Mouse (Mus musculus): Measurements from ENCODE around the gene Galnt18. TPM values are rescaled to one million over a fixed set of nuclear protein-coding genes. Genes with fewer than 3 reads are reported as not detected.

Galnt18 gene
- total RNA-seq, 1 experiment from 2014 or later = not detected

DNA sequence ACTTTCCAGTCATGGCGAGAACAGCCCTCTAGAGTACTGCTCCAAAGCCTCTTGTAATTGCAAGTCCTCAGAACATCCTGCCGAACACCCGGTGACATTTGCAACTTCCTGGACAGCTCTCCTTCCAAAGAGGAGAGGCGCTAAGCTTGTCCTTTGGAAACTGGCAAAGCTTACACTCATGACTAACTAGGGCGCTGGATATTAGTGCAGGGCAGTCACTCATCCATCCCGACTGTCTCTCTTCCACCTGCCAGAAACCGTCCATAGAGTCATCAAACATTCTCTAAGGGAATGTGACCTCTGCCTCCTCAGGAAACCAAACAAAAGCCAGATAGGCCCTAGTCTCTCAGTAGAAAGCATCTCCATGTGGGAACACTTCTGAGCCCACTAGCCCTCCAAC is 3.6 kb downstream of the Galnt18 start:
- ATAC-seq (replicated peaks; ENCODE audit: low read depth, poor library complexity, severe bottlenecking) = no peak

DNA sequence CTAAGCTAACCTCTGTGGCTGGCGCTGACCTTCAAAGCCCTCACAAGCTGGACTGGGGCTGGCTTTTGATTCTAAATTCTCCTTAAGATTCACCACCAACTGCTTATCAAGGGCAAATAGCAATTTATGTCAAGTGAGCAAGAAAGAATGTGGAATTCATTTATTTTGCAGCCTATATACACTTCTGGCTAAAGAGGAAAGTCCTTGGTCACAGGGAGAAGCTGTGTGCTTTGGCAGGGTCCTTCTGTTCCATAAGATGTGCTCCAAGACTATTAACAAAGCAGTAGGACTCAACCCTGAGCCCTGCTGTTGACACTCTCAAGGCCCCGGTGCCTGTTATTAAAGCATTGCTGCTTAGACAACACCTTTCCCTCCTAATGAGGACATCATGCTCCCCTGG is 7.4 kb downstream of the Galnt18 start:
- no peak for ATAC-seq (replicated peaks; ENCODE audit: low read depth, poor library complexity, severe bottlenecking)

DNA sequence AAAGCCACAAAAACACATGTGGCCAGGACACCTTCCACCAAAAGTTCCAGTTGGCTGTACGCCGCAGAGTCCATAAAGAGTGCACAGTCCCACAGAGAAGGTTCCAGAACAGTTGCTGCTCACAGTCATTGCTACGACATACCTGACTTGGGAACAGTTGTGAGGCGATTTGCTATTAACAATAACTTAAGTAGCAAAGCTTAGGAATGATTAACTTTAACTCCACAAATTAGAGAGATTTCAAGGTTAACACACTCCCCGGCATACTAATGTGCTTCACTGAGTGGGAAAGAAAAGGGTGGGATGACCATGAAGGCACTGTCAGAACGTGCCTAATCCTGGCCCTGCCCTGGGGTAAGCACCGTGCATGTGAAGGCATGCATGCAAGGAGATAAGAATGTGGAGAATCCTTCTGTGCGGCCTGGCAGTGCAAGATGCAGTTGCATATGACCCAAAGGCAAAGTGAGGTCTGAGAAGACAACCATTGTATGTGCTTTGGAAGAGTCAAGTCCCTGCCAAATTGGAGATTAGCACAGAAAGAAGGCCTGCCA is 8.5 kb downstream of the Galnt18 start:
- no peak for ATAC-seq (replicated peaks; ENCODE audit: low read depth, poor library complexity, severe bottlenecking)

DNA sequence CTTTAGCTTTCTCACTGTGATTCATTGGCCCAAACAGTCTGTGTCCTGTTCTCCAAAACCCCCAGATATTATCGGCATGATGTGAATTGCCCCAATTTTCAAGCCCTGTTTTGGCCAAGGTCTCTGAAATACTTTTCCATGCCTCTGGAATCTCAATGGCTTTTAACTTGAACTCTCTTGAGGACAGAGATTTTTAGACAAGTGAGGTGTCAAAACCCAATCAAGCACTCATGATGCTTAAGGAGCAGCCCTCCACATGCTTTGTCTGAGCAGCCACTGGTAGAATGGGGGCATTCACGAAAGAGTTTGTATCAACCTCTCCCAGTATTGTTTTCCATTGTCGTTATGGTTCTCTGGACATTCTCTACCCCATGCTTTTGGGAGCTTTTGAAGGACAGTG is 9.2 kb downstream of the Galnt18 start:
- ATAC-seq (replicated peaks; ENCODE audit: low read depth, poor library complexity, severe bottlenecking) = no peak

DNA sequence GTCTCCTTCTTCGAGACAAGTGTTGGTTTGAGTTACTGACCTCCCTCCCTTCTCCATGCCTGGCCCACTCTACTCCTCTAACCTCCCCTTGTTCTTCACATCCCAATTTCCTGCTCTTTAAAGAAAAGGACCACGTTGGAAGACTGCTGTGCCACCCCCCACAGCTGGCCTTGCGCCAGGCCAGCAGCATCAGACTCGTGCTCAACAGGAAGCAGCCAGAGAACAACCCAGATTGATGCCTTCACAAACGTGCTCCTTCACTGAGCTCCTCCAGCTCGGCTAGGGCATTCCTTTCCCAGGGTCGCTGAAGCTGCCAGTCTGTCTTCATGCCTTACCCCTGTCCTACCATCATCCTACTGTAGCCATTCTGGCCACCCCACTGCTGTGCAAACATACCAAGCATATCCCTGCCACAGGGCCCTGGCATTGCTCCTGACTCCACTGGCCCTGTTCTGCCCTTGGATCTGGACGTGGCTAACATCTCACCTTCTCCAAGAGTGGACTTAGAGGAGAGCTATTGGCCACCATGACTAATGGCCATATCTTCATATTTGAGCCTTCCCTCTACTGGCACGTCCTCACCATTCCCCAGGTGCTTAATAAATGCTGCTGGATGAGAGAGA is 13.5 kb downstream of the Galnt18 start:
- no peak for ATAC-seq (replicated peaks; ENCODE audit: low read depth, poor library complexity, severe bottlenecking)

DNA sequence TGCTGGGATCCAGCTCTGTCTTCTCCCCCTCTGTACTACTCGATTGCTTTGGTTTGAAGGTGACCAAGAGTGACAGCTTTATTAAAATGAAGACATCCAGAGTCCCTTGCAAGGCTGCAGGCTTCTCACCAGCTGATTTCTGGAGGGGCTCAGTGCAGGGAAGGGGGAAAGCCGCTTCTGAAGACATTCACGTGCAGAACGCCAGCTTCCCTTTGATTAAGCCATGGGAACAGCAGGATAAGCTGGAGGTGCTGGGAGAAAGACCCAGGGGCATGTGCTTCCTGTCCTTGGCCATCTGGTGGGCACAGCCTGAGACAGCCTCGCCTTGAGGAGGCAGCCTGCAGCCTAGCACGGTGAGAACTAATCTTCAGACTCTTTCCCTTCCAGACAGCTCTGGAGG is 17.0 kb downstream of the Galnt18 start:
- no peak for ATAC-seq (replicated peaks; ENCODE audit: low read depth, poor library complexity, severe bottlenecking)

DNA sequence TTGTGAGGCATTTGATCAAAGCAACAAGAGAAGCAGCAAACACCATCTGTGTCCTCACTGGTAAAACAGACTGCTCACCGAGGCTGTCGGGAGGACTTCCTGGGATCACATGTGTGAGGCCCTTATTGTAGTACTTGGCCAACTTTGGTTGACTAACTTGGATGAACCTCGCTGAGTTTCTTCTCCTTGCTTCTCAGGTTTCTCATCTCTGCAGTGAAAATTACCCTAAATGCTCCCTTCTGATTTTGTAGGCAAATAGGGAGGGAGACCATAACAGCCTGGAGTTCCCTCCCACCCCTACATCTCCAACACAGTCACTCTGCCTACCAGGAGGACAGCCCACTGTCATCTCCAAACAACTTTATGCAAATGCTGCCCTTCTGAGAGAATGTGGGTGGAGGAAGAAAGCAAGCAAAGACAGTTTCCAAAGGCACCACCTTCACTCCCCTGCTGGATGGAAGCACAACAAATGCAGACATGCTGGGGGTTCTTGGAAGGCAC is 31.2 kb downstream of the Galnt18 start:
- ATAC-seq (replicated peaks; ENCODE audit: low read depth, poor library complexity, severe bottlenecking) = no peak

DNA sequence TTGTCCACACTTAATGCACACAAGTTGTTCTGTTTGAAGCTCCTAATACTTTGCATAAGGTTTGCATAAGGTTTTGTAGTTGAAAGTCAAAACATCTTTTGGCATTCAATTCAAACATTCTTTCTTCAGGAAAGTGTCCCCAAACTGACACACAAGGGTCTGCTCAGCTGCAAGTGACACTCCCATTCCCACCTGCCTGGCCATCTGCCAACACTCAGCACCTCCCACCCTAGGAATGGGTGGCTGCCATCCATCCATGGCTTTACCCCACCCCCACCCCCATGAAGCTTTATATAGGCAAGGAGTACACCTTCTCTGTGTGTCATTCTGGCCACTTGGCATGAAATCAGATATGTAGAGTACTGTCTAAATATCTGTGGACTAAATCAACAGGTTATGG is 35.0 kb downstream of the Galnt18 start:
- no peak for ATAC-seq (replicated peaks; ENCODE audit: low read depth, poor library complexity, severe bottlenecking)

DNA sequence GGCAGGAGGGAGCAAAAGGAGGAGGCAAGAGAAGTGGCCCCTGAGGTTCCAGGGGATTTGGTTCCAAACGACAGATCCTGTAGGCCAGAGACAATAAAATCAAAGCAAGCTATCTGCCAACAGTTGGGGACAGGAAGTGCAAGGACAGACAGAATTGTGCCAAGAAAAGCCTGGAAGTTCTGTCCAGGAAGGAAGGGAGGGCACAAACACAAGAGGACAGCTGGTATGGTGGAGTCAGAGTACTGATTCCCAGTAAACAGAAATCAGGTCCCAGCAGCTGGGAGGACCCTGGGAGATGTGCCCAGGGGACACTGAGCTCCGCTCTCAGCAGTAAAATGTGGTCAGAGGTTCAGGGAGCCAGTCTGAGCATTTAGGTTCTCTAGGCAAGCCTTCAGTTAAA is 38.2 kb downstream of the Galnt18 start:
- ATAC-seq (replicated peaks; ENCODE audit: low read depth, poor library complexity, severe bottlenecking) = no peak

DNA sequence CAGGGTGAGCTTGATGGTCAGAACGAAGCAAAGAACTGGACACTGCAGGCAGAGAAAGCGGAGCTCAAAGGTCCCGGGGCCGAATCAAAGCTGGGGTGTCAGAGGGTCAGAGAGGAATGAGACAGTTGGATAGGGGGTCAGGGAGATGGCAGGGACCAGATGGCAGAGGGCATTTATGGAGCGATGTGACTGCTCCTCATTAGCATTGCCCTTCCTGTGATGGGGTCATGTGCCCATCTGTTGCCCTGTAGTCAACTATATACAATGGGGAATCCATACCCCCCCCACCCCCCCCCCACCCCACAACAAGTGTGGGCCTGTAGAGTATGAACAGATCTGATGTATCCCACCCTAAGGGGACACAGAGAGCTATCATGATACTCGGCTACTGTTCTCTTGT is 39.7 kb downstream of the Galnt18 start:
- no peak for ATAC-seq (replicated peaks; ENCODE audit: low read depth, poor library complexity, severe bottlenecking)

DNA sequence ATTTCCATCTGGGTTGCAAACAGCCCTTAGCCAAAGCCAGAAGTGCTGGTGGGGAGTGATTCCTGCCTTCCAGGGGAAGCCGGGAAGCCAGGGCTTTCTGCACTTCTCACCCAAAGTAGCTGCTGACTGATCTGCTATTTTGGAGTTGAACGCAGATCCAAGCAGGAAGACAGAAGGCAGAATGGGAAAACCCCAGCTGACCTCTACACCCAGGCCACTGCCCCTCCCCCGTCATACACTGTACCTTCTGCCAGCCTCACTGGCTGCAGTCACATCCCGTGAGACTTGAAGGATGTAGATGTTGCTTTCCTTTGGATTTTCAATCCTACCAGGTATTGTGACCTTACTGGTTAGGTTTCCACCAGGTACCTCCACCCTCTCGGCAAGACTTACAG is 40.4 kb downstream of the Galnt18 start:
- ATAC-seq (replicated peaks; ENCODE audit: low read depth, poor library complexity, severe bottlenecking) = no peak

DNA sequence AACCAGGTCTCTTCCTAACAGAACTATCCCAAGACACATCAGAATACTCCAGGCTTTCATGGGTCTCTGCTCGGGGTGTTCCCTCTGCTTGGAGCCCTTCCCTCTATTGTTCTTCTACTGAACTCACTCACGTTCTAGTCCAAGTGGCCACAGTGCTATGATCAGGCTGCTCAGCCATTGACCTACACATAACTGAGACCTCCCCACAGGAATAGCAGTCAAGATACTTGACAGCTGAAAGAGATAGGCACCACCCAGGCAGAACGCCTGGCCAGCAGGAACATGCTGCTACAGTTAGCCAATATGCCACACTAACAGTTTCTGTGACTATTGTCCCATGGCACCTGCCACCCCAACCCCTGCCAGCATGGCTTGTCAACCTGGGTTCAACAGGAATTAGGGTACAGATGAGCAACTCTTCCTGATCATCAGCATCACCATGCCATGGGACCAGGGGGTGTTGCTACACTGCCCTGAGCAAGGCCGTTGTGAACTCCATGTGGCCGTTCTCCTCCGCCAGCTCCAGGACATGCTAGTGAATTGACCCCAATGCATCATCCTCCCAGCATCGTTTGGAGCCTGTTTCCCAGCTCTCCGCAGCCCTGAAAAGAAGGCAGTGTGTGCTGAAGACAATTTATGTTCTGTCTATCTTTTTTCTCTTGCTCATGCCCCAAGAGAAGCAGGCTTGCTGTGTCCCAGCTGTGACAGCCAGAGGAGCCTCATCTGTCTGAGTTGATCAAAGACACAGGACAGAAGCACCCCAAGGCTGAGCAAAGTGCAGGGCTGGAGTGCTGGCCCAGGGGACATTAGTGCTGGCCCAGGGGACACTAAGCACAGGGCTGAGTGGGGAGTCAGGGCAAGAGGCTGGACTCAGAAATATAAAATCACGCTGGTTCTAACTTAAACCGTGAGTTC is 41.1 kb downstream of the Galnt18 start:
- no peak for ATAC-seq (replicated peaks; ENCODE audit: low read depth, poor library complexity, severe bottlenecking)

DNA sequence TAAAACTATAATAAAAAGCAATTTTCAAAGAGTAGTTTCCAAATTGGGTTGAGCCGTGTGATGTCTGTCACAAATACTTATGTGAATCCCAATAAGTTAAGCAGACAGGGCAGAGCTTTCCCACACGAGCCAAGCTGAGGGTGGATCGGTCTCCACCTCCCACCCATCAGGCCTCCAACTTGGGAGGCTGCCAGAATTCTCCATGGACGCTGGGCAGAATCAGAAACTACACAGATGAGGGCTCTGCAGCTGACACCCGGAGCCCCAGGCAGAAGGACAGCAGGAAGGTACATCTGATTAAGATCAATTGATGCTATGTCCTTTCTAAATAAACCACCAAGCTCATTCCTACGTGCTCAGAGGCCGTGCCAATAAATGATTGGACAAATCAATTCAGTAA is 42.4 kb downstream of the Galnt18 start:
- no peak for ATAC-seq (replicated peaks; ENCODE audit: low read depth, poor library complexity, severe bottlenecking)

DNA sequence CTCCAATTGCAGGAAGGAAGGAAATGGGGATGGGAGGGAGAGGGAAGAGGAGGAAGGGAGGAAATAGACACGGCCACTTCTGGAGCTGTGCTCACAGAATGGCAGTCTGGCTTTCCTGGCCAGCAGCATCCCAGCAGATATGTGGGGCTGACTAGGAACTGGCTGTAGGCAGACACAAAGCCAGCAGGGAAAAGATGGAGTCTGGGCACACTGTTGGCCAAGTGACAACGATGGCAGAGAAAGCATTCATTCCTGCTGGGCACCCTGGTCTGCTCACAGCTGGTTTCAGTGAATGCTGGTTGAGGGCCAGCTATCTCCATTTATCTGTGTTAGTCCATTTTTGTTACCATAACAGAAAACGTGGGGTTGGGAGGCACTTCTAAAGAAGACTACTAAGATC is 43.4 kb downstream of the Galnt18 start:
- ATAC-seq (replicated peaks; ENCODE audit: low read depth, poor library complexity, severe bottlenecking) = no peak

DNA sequence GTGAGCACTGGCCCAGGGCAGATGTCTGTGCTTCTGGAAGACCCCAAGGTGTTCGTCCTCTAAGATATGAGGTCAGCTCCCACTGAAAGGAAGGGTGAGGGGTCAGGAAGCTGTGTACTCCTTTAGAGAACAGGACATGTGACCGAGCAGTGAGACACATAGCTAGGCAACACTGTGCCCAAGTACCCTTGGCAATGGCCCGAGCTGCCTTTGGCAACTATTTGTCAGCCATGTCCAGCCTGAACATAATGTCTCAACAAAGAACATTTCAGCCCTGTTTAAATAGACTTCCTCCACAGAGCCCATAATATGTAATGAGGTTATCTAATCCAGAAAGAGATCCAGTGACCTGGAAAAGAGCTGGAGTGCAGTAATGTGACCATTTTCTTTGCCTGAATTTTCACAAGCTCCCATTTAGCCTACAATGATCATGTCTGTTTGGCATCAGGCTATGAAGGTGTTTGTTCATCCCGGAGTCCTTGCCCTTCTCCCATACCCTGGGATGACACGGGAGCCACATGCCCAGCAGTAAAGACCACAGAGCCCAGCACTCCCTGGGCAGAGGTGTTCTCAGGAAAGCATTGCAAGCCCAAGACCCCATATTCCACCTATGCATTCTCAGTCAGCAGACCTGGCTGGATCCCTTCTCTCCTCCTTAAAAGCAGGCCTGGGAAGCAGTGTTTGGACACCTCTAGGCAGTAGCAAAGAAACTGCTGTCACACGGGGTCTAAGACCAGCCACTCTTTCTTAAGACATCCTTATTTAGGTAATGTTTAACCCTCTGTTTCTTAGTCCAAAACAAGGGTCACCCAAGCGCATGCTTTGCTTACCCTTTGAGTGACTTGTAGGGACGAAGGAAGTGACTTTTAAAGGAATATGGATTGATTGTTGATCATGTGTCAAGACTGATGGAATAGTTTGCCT is 49.2 kb downstream of the Galnt18 start:
- ATAC-seq (replicated peaks; ENCODE audit: low read depth, poor library complexity, severe bottlenecking) = no peak

DNA sequence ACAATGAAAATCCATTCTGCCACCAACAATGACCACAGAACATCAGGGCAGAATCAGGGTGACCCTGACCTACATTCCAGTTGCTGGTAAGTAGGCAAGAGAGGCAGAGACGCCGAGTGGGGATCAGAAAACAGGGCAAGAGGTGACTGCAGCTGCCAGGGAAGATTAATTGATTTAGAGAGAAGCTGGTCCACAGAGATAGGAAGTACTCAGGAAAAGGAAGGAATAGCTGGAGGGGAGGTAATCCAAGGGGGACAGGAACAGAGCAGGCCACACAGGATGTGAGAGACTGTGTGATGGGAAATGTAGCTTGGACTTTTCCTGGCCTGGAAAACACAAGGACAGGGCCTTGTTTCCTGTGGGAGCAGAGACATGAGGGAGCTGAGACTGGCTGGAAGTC is 52.8 kb downstream of the Galnt18 start:
- ATAC-seq (replicated peaks; ENCODE audit: low read depth, poor library complexity, severe bottlenecking) = no peak

DNA sequence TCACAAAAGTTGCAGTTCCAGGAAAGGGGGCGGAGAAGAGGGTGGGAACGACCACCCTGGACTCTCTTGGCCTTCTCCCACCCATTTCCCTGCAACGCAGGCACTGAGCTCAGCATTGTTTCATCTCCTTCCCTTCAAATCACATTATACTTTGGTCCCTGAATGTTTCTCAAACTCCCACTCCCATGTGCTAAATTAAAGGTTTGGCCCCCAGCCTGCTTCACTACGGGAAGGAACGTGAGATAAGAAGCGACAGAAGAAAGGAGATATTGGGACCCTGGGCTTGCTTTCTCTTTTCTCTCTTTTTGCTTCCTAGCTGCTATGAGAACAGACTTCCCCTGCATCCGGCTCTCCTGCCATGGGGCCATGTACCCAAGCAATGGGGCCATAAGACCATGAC is 55.0 kb downstream of the Galnt18 start:
- no peak for ATAC-seq (replicated peaks; ENCODE audit: low read depth, poor library complexity, severe bottlenecking)

DNA sequence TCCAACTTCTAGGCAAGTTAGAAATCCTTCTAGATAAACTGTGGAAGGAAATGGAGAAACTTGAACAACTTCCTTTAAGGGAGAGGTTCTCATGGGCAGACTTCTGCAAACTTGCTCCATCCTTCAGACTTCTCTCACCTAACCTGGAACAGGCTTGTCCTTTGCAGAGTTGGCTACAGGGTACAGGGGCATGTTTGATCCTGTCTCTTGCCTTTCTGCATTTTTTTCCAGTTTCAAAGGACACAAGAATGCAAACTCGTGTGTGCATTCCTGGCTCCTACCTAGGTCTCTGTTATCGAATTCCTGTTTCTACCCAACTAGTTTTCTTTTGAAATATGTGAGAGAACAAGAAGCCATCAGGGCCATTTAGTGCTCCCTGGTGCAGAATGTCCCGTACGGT is 55.8 kb downstream of the Galnt18 start:
- ATAC-seq (replicated peaks; ENCODE audit: low read depth, poor library complexity, severe bottlenecking) = no peak

DNA sequence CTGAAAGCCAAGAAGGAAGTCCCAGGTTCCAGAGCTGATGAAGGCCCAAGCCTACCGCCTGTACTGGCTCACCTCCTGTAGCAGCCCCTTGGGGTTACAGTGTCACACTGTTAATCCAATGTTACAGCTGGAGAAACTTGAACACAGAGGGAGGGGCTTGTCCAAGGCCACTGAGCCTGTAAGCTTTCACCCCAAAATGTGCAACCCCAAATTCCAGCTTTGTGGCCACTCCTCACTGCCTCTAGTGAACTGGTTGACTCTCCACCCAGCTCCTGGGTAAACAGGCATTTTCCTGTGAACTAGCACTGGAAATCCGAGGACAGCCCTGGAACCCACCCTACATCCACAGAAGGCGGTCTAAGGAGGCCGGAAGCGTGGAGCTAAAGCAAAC is 58.5 kb downstream of the Galnt18 start:
- no peak for ATAC-seq (replicated peaks; ENCODE audit: low read depth, poor library complexity, severe bottlenecking)

Data from common myeloid progenitor, adult 5-6 weeks (primary cell).